Mouse (Mus musculus): ENCODE measurements around the gene Cyp39a1.

DNA sequence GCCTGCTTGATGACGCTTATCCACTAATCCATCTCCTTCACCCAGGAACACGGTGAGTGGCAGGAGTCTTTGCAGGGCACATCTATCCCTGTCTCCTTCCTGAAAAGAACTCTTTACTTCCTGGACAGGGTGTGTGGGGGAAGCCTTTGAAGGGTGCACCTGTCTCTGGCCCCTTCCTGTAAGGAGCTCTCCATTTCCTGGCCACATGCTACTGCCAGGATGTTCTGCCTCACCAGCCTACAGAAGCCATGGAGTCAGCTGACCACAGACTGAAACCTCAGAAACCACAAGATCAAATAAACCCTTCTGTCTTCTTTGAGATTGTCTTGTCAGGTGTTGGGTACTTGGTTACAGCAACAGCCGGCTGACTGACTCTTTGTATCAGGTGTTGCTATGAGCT is 22.1 kb upstream of the Cyp39a1 start:
- no peak for TF ChIP-seq CTCF (IDR thresholded peaks at IDR 0.05; ENCODE audit: low read depth)
- TF ChIP-seq EP300 (IDR thresholded peaks at IDR 0.05; ENCODE audit: low read depth): no peak
